Mouse (Mus musculus) intestine, embryonic 15.5 days (tissue): ENCODE results near the gene Cyth1. TPM values are rescaled to one million over a fixed set of nuclear protein-coding genes. Genes with fewer than 3 reads are reported as not detected.

Experiments
- ATAC-seq: fragments of 200-750 bp; cut with Nextera tagmentation; 2 replicates; pipeline ENCODE4 v1.8.0; 2017; ENCODE audit warnings: moderate TSS enrichment, moderate library complexity
- H3K27ac ChIP-seq: fragments of 300-500 bp; sonication (generic); 2 replicates; pipeline ENCODE4 v1.5.1; 2015; ENCODE audit warnings: mild to moderate bottlenecking, inconsistent platforms
- H3K27me3 ChIP-seq: fragments of 300-500 bp; sonication (generic); replicated peaks from 2 replicates; pipeline ENCODE4 v1.6.1; 2015; ENCODE audit warnings: inconsistent platforms
- H3K36me3 ChIP-seq: fragments of 300-500 bp; sonication (generic); 2 replicates; pipeline ENCODE4 v1.6.1; 2015; ENCODE audit warnings: inconsistent platforms
- H3K4me1 ChIP-seq: fragments of 300-500 bp; sonication (generic); replicated peaks from 2 replicates; pipeline ENCODE4 v1.6.1; 2015; ENCODE audit warnings: inconsistent platforms
- H3K4me2 ChIP-seq: fragments of 300-500 bp; sonication (generic); replicated peaks from 2 replicates; pipeline ENCODE4 v1.6.1; 2015; ENCODE audit warnings: mild to moderate bottlenecking, inconsistent platforms
- H3K4me3 ChIP-seq: fragments of 300-500 bp; sonication (generic); replicated peaks from 2 replicates; pipeline ENCODE4 v1.5.1; 2015; ENCODE audit warnings: inconsistent platforms
- H3K9ac ChIP-seq: fragments of 300-500 bp; sonication (generic); 2 replicates; pipeline ENCODE4 v1.6.1; 2015; ENCODE audit warnings: inconsistent platforms
- H3K9me3 ChIP-seq: fragments of 300-500 bp; sonication (generic); 2 replicates; pipeline ENCODE4 v1.6.1; 2016; ENCODE audit warnings: inconsistent platforms
- WGBS: fragments of 180-500 bp; shearing (Covaris S2); methylation state at CpG from one replicate; pipeline ENCODE4 v1.1.7; 2015; 5-methylcytosine and 5-hydroxymethylcytosine counted together
- polyA plus RNA-seq: library from polyadenylated mRNA; unstranded; fragments of >200 nt; fragmentation: Nextera tagmentation; extraction: Ambion mirVana; gene quantifications from 2 replicates; pipeline ENCODE4 v1.2.1, GENCODE M21; 2015

The Cyth1 gene
- polyA plus RNA-seq, 1 experiment from 2014 or later = 12.1 TPM

GRCm38 (mm10) chr11:118135271-118135670 is 113.1 kb downstream of the Cyth1 start:
- WGBS = 37% methylated on average over 6 of the region's 6 CpGs
- H3K36me3 ChIP-seq = no peaks in the 10 kb centered on the region
- no peaks in the 10 kb centered on the region for H3K27me3 ChIP-seq
- ATAC-seq = no peak
- H3K9me3 ChIP-seq = no peaks in the 10 kb centered on the region
- H3K4me2 ChIP-seq = no peak overlapping the region
- H3K27ac ChIP-seq = no peak overlapping the region
- no peak overlapping the region for H3K9ac ChIP-seq
- no peak overlapping the region for H3K4me3 ChIP-seq
- peaks cover 20% of the 10 kb centered on the region for H3K4me1 ChIP-seq

GRCm38 (mm10) chr11:118133752-118134169 is 114.6 kb downstream of the Cyth1 start:
- Histone ChIP-seq H3K4me1 (peaks cover 20% of the 10 kb centered on the region), H3K9ac (no peak overlapping the region), H3K27ac (peak overlapping the region; percentile 51; the same call in 1 of the 2 replicates), H3K36me3 (no peaks in the 10 kb centered on the region), H3K4me3 (no peak overlapping the region), H3K4me2 (no peak overlapping the region), H3K9me3 (no peaks in the 10 kb centered on the region), H3K27me3 (no peaks in the 10 kb centered on the region)
- ATAC-seq = peak; percentile 85
- WGBS = 24% methylated on average over 4 of the region's 4 CpGs

GRCm38 (mm10) chr11:118133133-118133751 is 115.2 kb downstream of the Cyth1 start:
- H3K4me1 ChIP-seq = peaks cover 20% of the 10 kb centered on the region
- no peaks in the 10 kb centered on the region for H3K27me3 ChIP-seq
- no peak overlapping the region for H3K4me2 ChIP-seq
- H3K4me3 ChIP-seq = no peak overlapping the region
- H3K9me3 ChIP-seq = no peaks in the 10 kb centered on the region
- ATAC-seq = peak; percentile 37; the same call in 1 of the 2 replicates
- 0 out of 2 replicates have a peak overlapping the region, but pooled peaks have one; percentile 32 for H3K27ac ChIP-seq
- WGBS = 52% methylated on average over 9 of the region's 9 CpGs
- H3K9ac ChIP-seq = no peak overlapping the region
- no peaks in the 10 kb centered on the region for H3K36me3 ChIP-seq

- no peaks in the 10 kb centered on the region for H3K9me3 ChIP-seq
- no peak overlapping the region for H3K9ac ChIP-seq
- WGBS = 72% methylated on average over 8 of the region's 8 CpGs
- no peak for ATAC-seq
- peaks cover 20% of the 10 kb centered on the region for H3K4me1 ChIP-seq
- H3K4me3 ChIP-seq = no peak overlapping the region
- no peaks in the 10 kb centered on the region for H3K27me3 ChIP-seq
- H3K36me3 ChIP-seq = no peaks in the 10 kb centered on the region
- H3K4me2 ChIP-seq = no peak overlapping the region
- H3K27ac ChIP-seq = no peak overlapping the region
These were observed 116.3 kb downstream of the Cyth1 start for GRCm38 (mm10) chr11:118132136-118132535.

GRCm38 (mm10) chr11:118130534-118130933 is 117.9 kb downstream of the Cyth1 start, which contains the start of gene Dnah17:
Gene Dnah17, minus strand, starts transcription at chr11:118130634.
- Histone ChIP-seq H3K9ac (no peak within 1 kb of the TSS), H3K4me3 (no peak within 1 kb of the TSS), H3K36me3 (no peaks in the 10 kb centered on the region), H3K27ac (no peak within 1 kb of the TSS), H3K27me3 (no peaks in the 10 kb centered on the region), H3K4me2 (no peak within 1 kb of the TSS), H3K4me1 (peaks cover 20% of the 10 kb centered on the region), H3K9me3 (no peaks in the 10 kb centered on the region)
- 80% methylated on average over 7 of the region's 7 CpGs for WGBS
- ATAC-seq = no peak

- Histone ChIP-seq H3K9ac (no peak overlapping the region), H3K4me1 (peaks cover 20% of the 10 kb centered on the region), H3K4me2 (no peak overlapping the region), H3K27me3 (no peaks in the 10 kb centered on the region), H3K4me3 (no peak overlapping the region), H3K9me3 (no peaks in the 10 kb centered on the region), H3K27ac (no peak overlapping the region), H3K36me3 (no peaks in the 10 kb centered on the region)
- no peak for ATAC-seq
- WGBS = 88% methylated on average over 2 of the region's 2 CpGs
These were observed 118.6 kb downstream of the Cyth1 start for GRCm38 (mm10) chr11:118129812-118130211.

GRCm38 (mm10) chr11:118121592-118121991 is 126.8 kb downstream of the Cyth1 start:
- whole genome bisulfite sequencing = 80% methylated on average over 11 of the region's 11 CpGs
- Histone ChIP-seq H3K9ac (no peak overlapping the region), H3K4me1 (no peaks in the 10 kb centered on the region), H3K4me2 (no peak overlapping the region), H3K27me3 (no peaks in the 10 kb centered on the region), H3K27ac (no peak overlapping the region), H3K4me3 (no peak overlapping the region), H3K9me3 (no peaks in the 10 kb centered on the region), H3K36me3 (no peaks in the 10 kb centered on the region)
- ATAC-seq = no peak

- no peak for ATAC-seq
- Histone ChIP-seq H3K27me3 (no peaks in the 10 kb centered on the region), H3K9me3 (no peaks in the 10 kb centered on the region), H3K27ac (no peak overlapping the region), H3K9ac (no peak overlapping the region), H3K4me3 (no peak overlapping the region), H3K4me1 (no peaks in the 10 kb centered on the region), H3K4me2 (no peak overlapping the region), H3K36me3 (no peaks in the 10 kb centered on the region)
- WGBS = 59% methylated on average over 8 of the region's 8 CpGs
These were observed 129.6 kb downstream of the Cyth1 start for GRCm38 (mm10) chr11:118118777-118119176.

GRCm38 (mm10) chr11:118114581-118115110 is 133.7 kb downstream of the Cyth1 start:
- Histone ChIP-seq H3K36me3 (no peaks in the 10 kb centered on the region), H3K4me3 (no peak overlapping the region), H3K27ac (no peak overlapping the region), H3K9me3 (no peaks in the 10 kb centered on the region), H3K27me3 (no peaks in the 10 kb centered on the region), H3K9ac (no peak overlapping the region), H3K4me1 (no peaks in the 10 kb centered on the region), H3K4me2 (no peak overlapping the region)
- ATAC-seq = no peak
- 50% methylated on average over 8 of the region's 8 CpGs for WGBS

- no peaks in the 10 kb centered on the region for H3K36me3 ChIP-seq
- H3K27ac ChIP-seq = no peak overlapping the region
- ATAC-seq = no peak
- H3K27me3 ChIP-seq = no peaks in the 10 kb centered on the region
- H3K4me2 ChIP-seq = no peak overlapping the region
- no peaks in the 10 kb centered on the region for H3K9me3 ChIP-seq
- no peak overlapping the region for H3K9ac ChIP-seq
- WGBS = 68% methylated on average over 14 of the region's 14 CpGs
- no peak overlapping the region for H3K4me3 ChIP-seq
- no peaks in the 10 kb centered on the region for H3K4me1 ChIP-seq
These were observed 134.7 kb downstream of the Cyth1 start for GRCm38 (mm10) chr11:118113516-118114205.

GRCm38 (mm10) chr11:118104001-118104400 is 144.4 kb downstream of the Cyth1 start:
- no peaks in the 10 kb centered on the region for H3K27me3 ChIP-seq
- H3K9ac ChIP-seq = no peak overlapping the region
- no peaks in the 10 kb centered on the region for H3K36me3 ChIP-seq
- no peak overlapping the region for H3K4me3 ChIP-seq
- no peaks in the 10 kb centered on the region for H3K4me1 ChIP-seq
- H3K27ac ChIP-seq = no peak overlapping the region
- no peak overlapping the region for H3K4me2 ChIP-seq
- ATAC-seq = peak; percentile 52; the same call in 1 of the 2 replicates
- no peaks in the 10 kb centered on the region for H3K9me3 ChIP-seq
- WGBS = 6% methylated on average over 5 of the region's 5 CpGs

- Histone ChIP-seq H3K9ac (no peak overlapping the region), H3K4me2 (no peak overlapping the region), H3K27ac (no peak overlapping the region), H3K4me3 (no peak overlapping the region), H3K36me3 (no peaks in the 10 kb centered on the region), H3K9me3 (no peaks in the 10 kb centered on the region), H3K4me1 (no peaks in the 10 kb centered on the region), H3K27me3 (no peaks in the 10 kb centered on the region)
- 87% methylated on average over 5 of the region's 5 CpGs for WGBS
- no peak for ATAC-seq
These were observed 145.0 kb downstream of the Cyth1 start for GRCm38 (mm10) chr11:118103383-118103782.
